Mouse (Mus musculus) gastrocnemius, postnatal 14 days (tissue): ENCODE data around the gene Clec12b. TPM values are rescaled to one million over a fixed set of nuclear protein-coding genes. Genes with fewer than 3 reads are reported as not detected.
"Not testable (repeated sequence)": the region's sequence is repeated elsewhere in the genome, so short reads cannot be mapped to it uniquely, and the experiment has no call there.

Experiments
- DNase-seq: peaks from one replicate; pipeline ENCODE4 v3.0.0; 2021; ENCODE audit warnings: mixed read lengths
- intact Hi-C: fragments of 180-260 bp; cut with DNase I; formaldehyde crosslinking; loops from one replicate; pipeline ENCODE4 v1.15.1; 2025; ENCODE audit warnings: low total_unique reads
- total RNA-seq, 2 experiments: library from RNA; stranded (reverse); gene quantifications; 2 replicates each; pipeline ENCODE4 v1.2.3; 2021

Gene Clec12b
- total RNA-seq, 2 experiments from 2014 or later = not detected

GRCm38 (mm10) chr6:129380454-129380853, 5.2 kb downstream of the Clec12b start:
- intact Hi-C loops = no loop called here
- no peak for DNase-seq

GRCm38 (mm10) chr6:129374937-129375471, 10.7 kb downstream of the Clec12b start:
- intact Hi-C loops = no loop called here
- DNase-seq = no peak

- intact Hi-C loops = loop anchor here (10.0 kb wide), 2 partner anchors 105 to 515 kb away; no protein-coding TSS in a partner anchor
Measured at GRCm38 (mm10) chr6:129369374-129370132, 16.1 kb downstream of the Clec12b start.

GRCm38 (mm10) chr6:129365959-129366359, 19.7 kb downstream of the Clec12b start:
- intact Hi-C loops = loop anchor here (10.0 kb wide), 2 partner anchors 101 to 511 kb away; no protein-coding TSS in a partner anchor
- no peak for DNase-seq

More at GRCm38 (mm10) chr6:129369374-129370132, 16.1 kb downstream of the Clec12b start:
- DNase-seq = no peak

- DNase-seq = no peak
- intact Hi-C loops = loop anchor here (10.0 kb wide), 2 partner anchors 99 to 509 kb away; no protein-coding TSS in a partner anchor
Measured at GRCm38 (mm10) chr6:129363942-129364341, 21.7 kb downstream of the Clec12b start.

- intact Hi-C loops = no loop called here
- no peak for DNase-seq
Measured at GRCm38 (mm10) chr6:129359515-129359914, 26.2 kb downstream of the Clec12b start.

GRCm38 (mm10) chr6:129356430-129356829, 29.2 kb downstream of the Clec12b start:
- DNase-seq = no peak
- intact Hi-C loops = no loop called here

GRCm38 (mm10) chr6:129355774-129356173, 29.9 kb downstream of the Clec12b start:
- no peak for DNase-seq
- intact Hi-C loops = no loop called here

- no peak for DNase-seq
- intact Hi-C loops = no loop called here
Measured at GRCm38 (mm10) chr6:129351091-129351490, 34.6 kb downstream of the Clec12b start.

- intact Hi-C loops = no loop called here
- no peak for DNase-seq
Measured at GRCm38 (mm10) chr6:129349524-129350352, 35.9 kb downstream of the Clec12b start.

GRCm38 (mm10) chr6:129344408-129344807, 41.3 kb downstream of the Clec12b start:
- intact Hi-C loops = no loop called here
- no peak for DNase-seq

GRCm38 (mm10) chr6:129342391-129342790, 43.3 kb downstream of the Clec12b start, which contains the start of gene Clec12a:
TSS of gene Clec12a (plus strand) at chr6:129342691.
- DNase-seq, intact Hi-C loops: not testable (repeated sequence)

- DNase-seq = no peak
- intact Hi-C loops = no loop called here
Measured at GRCm38 (mm10) chr6:129337751-129338150, 47.9 kb downstream of the Clec12b start.

- DNase-seq = peak; percentile 17
- intact Hi-C loops = no loop called here
Measured at GRCm38 (mm10) chr6:129333674-129334078, 52.0 kb downstream of the Clec12b start.

- intact Hi-C loops = no loop called here
- DNase-seq = no peak
Measured at GRCm38 (mm10) chr6:129331610-129332009, 54.1 kb downstream of the Clec12b start, which contains the start of gene 4922502D21Rik. TSS of gene 4922502D21Rik (minus strand) at chr6:129331796.

- intact Hi-C loops = no loop called here
- DNase-seq = no peak
Measured at GRCm38 (mm10) chr6:129326568-129327150, 59.0 kb downstream of the Clec12b start.

GRCm38 (mm10) chr6:129326016-129326415, 59.7 kb downstream of the Clec12b start:
- no peak for DNase-seq
- intact Hi-C loops = no loop called here
